Mouse (Mus musculus): Measurements from ENCODE around the gene Tenm2. TPM values are rescaled to one million over a fixed set of nuclear protein-coding genes. Genes with fewer than 3 reads are reported as not detected.

The Tenm2 gene
- polyA plus RNA-seq, 1 experiment = 0.32 TPM

DNA sequence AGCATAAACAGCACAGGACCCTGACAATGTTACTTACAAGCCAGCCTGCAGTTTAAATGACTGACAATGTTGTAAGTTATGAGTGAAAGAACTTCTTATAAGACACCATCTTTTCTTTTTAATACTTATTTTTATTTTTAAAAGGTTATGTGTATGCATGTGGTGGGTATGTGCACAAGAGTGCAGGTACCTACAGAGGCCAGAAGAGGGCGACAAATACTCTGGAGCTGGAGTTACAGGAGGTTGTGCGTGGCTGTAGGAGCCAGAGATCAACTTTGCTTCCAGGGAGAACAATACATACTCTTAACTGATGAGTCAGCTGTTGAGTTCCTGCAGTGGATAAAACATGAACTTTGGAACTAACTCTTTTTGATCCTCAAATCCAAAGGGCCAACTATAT is 981.7 kb downstream of the Tenm2 start:
- no peak overlapping the region for H3K27ac ChIP-seq (ENCODE audit: control insufficient read depth, insufficient read depth, low read depth, low read length)
- no peaks in the 10 kb centered on the region for H3K27me3 ChIP-seq (ENCODE audit: control insufficient read depth, insufficient read depth, low read length)
- TF ChIP-seq CTCF (IDR thresholded peaks at IDR 0.05; ENCODE audit: control insufficient read depth, insufficient read depth, insufficient replicate concordance, low read depth, low read length) (peak; percentile 23; the same call in 1 of the 2 replicates), POLR2A (IDR thresholded peaks at IDR 0.05; ENCODE audit: control insufficient read depth, low read depth, low read length) (no peak)
- H3K4me3 ChIP-seq (ENCODE audit: control insufficient read depth, low read depth, low read length) = no peak overlapping the region
- H3K36me3 ChIP-seq (ENCODE audit: control insufficient read depth, insufficient read depth, low read length) = no peaks in the 10 kb centered on the region
- H3K4me1 ChIP-seq (ENCODE audit: control insufficient read depth, insufficient read depth, low read length) = no peaks in the 10 kb centered on the region

DNA sequence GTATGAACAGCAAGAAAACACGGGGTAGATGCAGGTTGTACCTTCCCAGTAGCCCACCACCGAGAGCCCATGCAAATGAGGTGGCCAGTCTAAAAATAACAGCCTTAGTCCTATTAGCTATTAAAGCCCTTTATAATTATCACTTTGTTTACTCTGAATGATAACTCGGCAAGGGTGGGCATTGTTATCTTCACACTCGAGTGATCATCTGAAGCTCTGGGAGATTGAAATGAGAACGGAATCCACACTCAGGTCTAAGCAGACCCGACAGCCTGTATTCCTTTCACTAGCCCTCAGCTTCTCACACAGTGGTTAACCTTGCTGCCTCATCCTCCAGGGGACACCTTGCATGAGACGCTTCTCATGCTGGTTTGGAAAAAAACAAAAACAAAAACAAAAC is 985.7 kb downstream of the Tenm2 start:
- TF ChIP-seq CTCF (IDR thresholded peaks at IDR 0.05; ENCODE audit: control insufficient read depth, insufficient read depth, insufficient replicate concordance, low read depth, low read length) = no peak
- TF ChIP-seq POLR2A (IDR thresholded peaks at IDR 0.05; ENCODE audit: control insufficient read depth, low read depth, low read length) = no peak
- no peak overlapping the region for H3K27ac ChIP-seq (ENCODE audit: control insufficient read depth, insufficient read depth, low read depth, low read length)
- no peaks in the 10 kb centered on the region for H3K4me1 ChIP-seq (ENCODE audit: control insufficient read depth, insufficient read depth, low read length)
- no peaks in the 10 kb centered on the region for H3K36me3 ChIP-seq (ENCODE audit: control insufficient read depth, insufficient read depth, low read length)
- no peaks in the 10 kb centered on the region for H3K27me3 ChIP-seq (ENCODE audit: control insufficient read depth, insufficient read depth, low read length)
- no peak overlapping the region for H3K4me3 ChIP-seq (ENCODE audit: control insufficient read depth, low read depth, low read length)

DNA sequence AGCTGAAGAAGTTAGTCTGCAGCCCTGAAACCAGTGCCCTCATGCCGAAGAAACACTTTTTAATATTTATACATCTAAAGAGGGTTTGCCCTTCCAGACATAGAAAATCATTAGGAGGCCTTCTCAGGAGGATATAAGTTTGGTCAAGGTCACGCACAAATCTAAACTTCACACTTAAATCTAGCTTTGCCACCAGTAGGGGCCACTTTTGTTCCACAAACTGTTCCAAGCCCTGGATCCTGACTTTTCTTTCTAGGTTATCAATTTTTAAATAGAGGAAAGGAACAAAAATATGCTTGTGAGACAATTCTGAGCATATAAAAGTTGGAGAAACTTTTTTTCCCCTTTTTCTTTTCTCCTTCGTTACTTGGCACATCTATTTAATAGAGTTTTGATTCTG is 989.6 kb downstream of the Tenm2 start:
- no peak for TF ChIP-seq POLR2A (IDR thresholded peaks at IDR 0.05; ENCODE audit: control insufficient read depth, low read depth, low read length)
- no peak for TF ChIP-seq CTCF (IDR thresholded peaks at IDR 0.05; ENCODE audit: control insufficient read depth, insufficient read depth, insufficient replicate concordance, low read depth, low read length)
- no peaks in the 10 kb centered on the region for H3K27me3 ChIP-seq (ENCODE audit: control insufficient read depth, insufficient read depth, low read length)

DNA sequence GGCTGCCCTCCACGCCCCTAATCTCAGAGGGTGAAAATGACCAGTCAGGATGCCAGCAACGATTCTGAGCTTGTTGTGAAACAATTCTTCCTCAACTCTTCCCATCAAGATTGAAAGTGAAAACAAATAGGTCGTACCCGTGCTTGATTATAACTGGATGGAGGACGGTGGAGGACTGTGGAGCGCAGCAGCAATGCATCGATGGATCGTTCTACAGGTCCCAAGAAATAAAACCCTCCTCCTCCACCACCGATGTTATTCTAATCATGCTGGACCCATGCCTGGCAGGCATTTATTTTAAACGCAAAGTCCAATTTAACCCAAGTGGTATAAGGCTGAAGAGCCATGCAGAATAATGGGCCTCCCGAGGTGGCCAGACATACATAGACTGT is 991.3 kb downstream of the Tenm2 start:
- Histone ChIP-seq H3K4me1 (ENCODE audit: control insufficient read depth, insufficient read depth, low read length) (no peaks in the 10 kb centered on the region), H3K36me3 (ENCODE audit: control insufficient read depth, insufficient read depth, low read length) (no peaks in the 10 kb centered on the region), H3K27ac (ENCODE audit: control insufficient read depth, insufficient read depth, low read depth, low read length) (no peak overlapping the region), H3K27me3 (ENCODE audit: control insufficient read depth, insufficient read depth, low read length) (no peaks in the 10 kb centered on the region), H3K4me3 (ENCODE audit: control insufficient read depth, low read depth, low read length) (no peak overlapping the region)
- TF ChIP-seq POLR2A (IDR thresholded peaks at IDR 0.05; ENCODE audit: control insufficient read depth, low read depth, low read length) = no peak
- TF ChIP-seq CTCF (IDR thresholded peaks at IDR 0.05; ENCODE audit: control insufficient read depth, insufficient read depth, insufficient replicate concordance, low read depth, low read length) = no peak

More for the DNA sequence above, 989.6 kb downstream of the Tenm2 start:
- Histone ChIP-seq H3K36me3 (ENCODE audit: control insufficient read depth, insufficient read depth, low read length) (no peaks in the 10 kb centered on the region), H3K27ac (ENCODE audit: control insufficient read depth, insufficient read depth, low read depth, low read length) (no peak overlapping the region), H3K4me3 (ENCODE audit: control insufficient read depth, low read depth, low read length) (no peak overlapping the region), H3K4me1 (ENCODE audit: control insufficient read depth, insufficient read depth, low read length) (no peaks in the 10 kb centered on the region)

DNA sequence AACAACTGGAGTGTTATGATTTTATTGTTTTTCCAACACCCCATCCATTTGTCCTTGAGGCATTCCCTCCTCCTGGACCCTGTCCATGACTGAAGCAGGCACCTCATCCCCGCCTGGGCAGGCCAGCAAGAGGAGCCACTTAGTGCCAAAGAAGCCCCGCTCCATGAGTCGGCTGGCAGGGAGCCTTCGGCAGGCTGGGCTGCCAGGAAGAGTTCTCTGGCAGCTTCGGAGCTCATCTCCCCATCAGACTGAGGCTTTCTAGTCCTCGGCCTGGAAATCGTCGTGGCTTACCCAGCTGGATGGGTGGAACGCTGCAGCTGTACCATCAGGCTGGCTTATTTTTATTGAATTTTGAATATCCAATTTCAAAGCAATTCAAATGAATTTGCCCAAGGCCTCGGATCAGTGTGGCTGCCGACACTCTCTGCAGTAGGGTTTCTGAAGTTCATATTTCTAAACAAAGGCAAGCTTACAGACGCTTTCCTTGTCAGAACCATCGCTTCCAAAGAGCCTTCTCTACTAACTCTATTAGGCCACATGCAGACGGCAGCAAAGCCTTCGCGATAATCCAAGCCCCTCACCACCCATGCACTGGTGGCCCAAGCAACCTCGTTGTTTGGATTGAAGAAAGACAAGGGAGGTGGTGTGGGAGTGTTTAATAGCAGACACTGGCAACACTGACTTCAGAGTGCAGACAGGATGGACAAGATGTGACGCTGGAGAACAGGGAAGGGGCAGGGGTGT is 991.8 kb downstream of the Tenm2 start:
- no peaks in the 10 kb centered on the region for H3K27me3 ChIP-seq (ENCODE audit: control insufficient read depth, insufficient read depth, low read length)
- H3K27ac ChIP-seq (ENCODE audit: control insufficient read depth, insufficient read depth, low read depth, low read length) = no peak overlapping the region
- no peak overlapping the region for H3K4me3 ChIP-seq (ENCODE audit: control insufficient read depth, low read depth, low read length)
- no peaks in the 10 kb centered on the region for H3K36me3 ChIP-seq (ENCODE audit: control insufficient read depth, insufficient read depth, low read length)
- H3K4me1 ChIP-seq (ENCODE audit: control insufficient read depth, insufficient read depth, low read length) = no peaks in the 10 kb centered on the region
- no peak for TF ChIP-seq CTCF (IDR thresholded peaks at IDR 0.05; ENCODE audit: control insufficient read depth, insufficient read depth, insufficient replicate concordance, low read depth, low read length)
- no peak for TF ChIP-seq POLR2A (IDR thresholded peaks at IDR 0.05; ENCODE audit: control insufficient read depth, low read depth, low read length)

DNA sequence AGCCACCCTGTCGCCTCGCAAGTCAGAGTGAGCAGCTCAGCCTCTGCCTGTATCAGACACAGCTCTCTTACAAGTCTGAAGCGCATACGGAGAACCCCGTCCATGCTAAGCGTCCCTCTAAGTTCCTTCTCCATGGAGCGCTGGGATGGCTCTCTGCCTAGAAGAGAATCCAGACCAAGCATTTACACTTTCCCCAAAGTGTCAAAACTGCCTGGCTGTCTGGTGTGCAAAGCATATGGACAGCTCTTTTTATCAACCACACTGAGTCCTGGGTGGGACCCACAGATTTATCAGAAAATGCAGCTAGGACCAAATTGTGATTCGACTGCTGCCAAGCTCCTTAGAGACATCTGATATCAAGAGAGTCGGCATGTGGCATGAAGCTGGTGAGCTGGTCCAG is 996.9 kb downstream of the Tenm2 start:
- Histone ChIP-seq H3K27me3 (ENCODE audit: control insufficient read depth, insufficient read depth, low read length) (no peaks in the 10 kb centered on the region), H3K4me3 (ENCODE audit: control insufficient read depth, low read depth, low read length) (no peak overlapping the region), H3K27ac (ENCODE audit: control insufficient read depth, insufficient read depth, low read depth, low read length) (no peak overlapping the region), H3K4me1 (ENCODE audit: control insufficient read depth, insufficient read depth, low read length) (no peaks in the 10 kb centered on the region), H3K36me3 (ENCODE audit: control insufficient read depth, insufficient read depth, low read length) (no peaks in the 10 kb centered on the region)
- TF ChIP-seq CTCF (IDR thresholded peaks at IDR 0.05; ENCODE audit: control insufficient read depth, insufficient read depth, insufficient replicate concordance, low read depth, low read length) (no peak), POLR2A (IDR thresholded peaks at IDR 0.05; ENCODE audit: control insufficient read depth, low read depth, low read length) (no peak)

DNA sequence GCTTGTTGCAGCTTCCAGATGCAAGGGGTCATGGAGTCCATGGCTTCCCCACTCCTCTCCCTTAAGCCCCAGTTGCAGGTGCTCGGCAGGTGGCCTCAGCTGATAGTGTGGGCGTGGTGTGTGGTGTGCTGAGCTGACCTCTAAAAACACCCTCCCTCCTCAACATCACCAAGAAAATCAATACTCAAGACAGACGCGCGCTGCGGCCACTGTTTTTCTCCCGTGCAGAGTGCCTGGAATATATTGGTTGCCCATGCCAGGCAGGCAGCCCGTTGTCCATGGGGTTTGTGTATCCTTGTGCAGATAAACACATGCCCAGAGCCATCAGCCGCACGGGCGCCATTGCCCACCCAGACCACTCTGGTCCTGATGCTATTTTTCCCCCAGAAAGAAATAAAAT is 1007.1 kb downstream of the Tenm2 start:
- no peaks in the 10 kb centered on the region for H3K36me3 ChIP-seq (ENCODE audit: control insufficient read depth, insufficient read depth, low read length)
- TF ChIP-seq POLR2A (IDR thresholded peaks at IDR 0.05; ENCODE audit: control insufficient read depth, low read depth, low read length) (no peak), CTCF (IDR thresholded peaks at IDR 0.05; ENCODE audit: control insufficient read depth, insufficient read depth, insufficient replicate concordance, low read depth, low read length) (no peak)
- H3K27me3 ChIP-seq (ENCODE audit: control insufficient read depth, insufficient read depth, low read length) = no peaks in the 10 kb centered on the region
- H3K4me3 ChIP-seq (ENCODE audit: control insufficient read depth, low read depth, low read length) = no peak overlapping the region
- no peak overlapping the region for H3K27ac ChIP-seq (ENCODE audit: control insufficient read depth, insufficient read depth, low read depth, low read length)
- no peaks in the 10 kb centered on the region for H3K4me1 ChIP-seq (ENCODE audit: control insufficient read depth, insufficient read depth, low read length)

All from testis, adult 2 months (tissue).